Mouse (Mus musculus) CH12.LX (cell line): ENCODE results near the gene Slc15a5. TPM values are rescaled to one million over a fixed set of nuclear protein-coding genes. Genes with fewer than 3 reads are reported as not detected.

Experiments
- DNase-seq: peaks from one replicate; pipeline ENCODE4 v3.0.0-alpha.2; 2013; ENCODE audit errors: extremely low read depth
- H3K27ac ChIP-seq: 2 replicates; pipeline ENCODE4 v1.5.1; 2012; ENCODE audit warnings: low read depth, mild to moderate bottlenecking, control low read depth, moderate library complexity; ENCODE audit not compliant: insufficient read depth
- H3K27me3 ChIP-seq: replicated peaks from 2 replicates; pipeline ENCODE3; 2012; ENCODE audit warnings: inconsistent platforms
- H3K36me3 ChIP-seq, 2 experiments: replicated peaks in 1 of 2; 2 replicates each; pipeline versions ENCODE3 to v1.6.1; 2012; ENCODE audit warnings: inconsistent platforms in 1 of 2, low read length in 1 of 2, mild to moderate bottlenecking in 1 of 2, mixed read lengths in 1 of 2, moderate library complexity in 1 of 2; ENCODE audit not compliant: control insufficient read depth in 1 of 2, insufficient read depth in 1 of 2
- H3K4me1 ChIP-seq, 2 experiments: 2 replicates each; pipeline ENCODE4 v1.6.1; 2012; ENCODE audit warnings: inconsistent platforms in 1 of 2, moderate library complexity in 1 of 2; ENCODE audit not compliant: insufficient read depth in 2 of 2, control insufficient read depth in 1 of 2
- H3K4me2 ChIP-seq: 2 replicates; pipeline ENCODE4 v1.6.1; 2012; ENCODE audit warnings: low read depth, mild to moderate bottlenecking, control low read depth; ENCODE audit not compliant: poor library complexity, insufficient read depth, severe bottlenecking
- H3K4me3 ChIP-seq, 3 experiments: fragments of 150-350 bp in 1 of 3; sonication (generic) in 1 of 3; replicated peaks in 1 of 3; 2 replicates each; pipeline versions ENCODE3 to v1.5.1; 2011 to 2012; ENCODE audit warnings: low read depth in 2 of 3, low read length in 2 of 3, mild to moderate bottlenecking in 2 of 3, moderate library complexity in 2 of 3, control low read depth in 1 of 3, improper control_type of control experiment in 1 of 3, inconsistent platforms in 1 of 3, mixed read lengths in 1 of 3; ENCODE audit not compliant: poor library complexity in 1 of 3
- H3K79me2 ChIP-seq: replicated peaks from 2 replicates; pipeline ENCODE4 v1.6.1; 2012; ENCODE audit warnings: mild to moderate bottlenecking, moderate library complexity; ENCODE audit not compliant: control insufficient read depth, poor library complexity, insufficient read depth, severe bottlenecking; ENCODE audit errors: extremely low read depth
- H3K9ac ChIP-seq: 2 replicates; pipeline ENCODE4 v1.6.1; 2012; ENCODE audit warnings: low read depth, mild to moderate bottlenecking, control low read depth, moderate library complexity; ENCODE audit not compliant: insufficient read depth
- H3K9me3 ChIP-seq: replicated peaks from 2 replicates; pipeline ENCODE3; 2012; ENCODE audit warnings: low read length, inconsistent platforms, mixed read lengths
- CHD2 ChIP-seq: IDR thresholded peaks from 2 replicates; pipeline ENCODE4 v1.6.1; 2011; ENCODE audit warnings: low read length, improper control_type of control experiment
- E2F4 ChIP-seq: IDR thresholded peaks from 2 replicates; pipeline ENCODE4 v1.6.1; 2011; ENCODE audit warnings: low read depth, low read length, improper control_type of control experiment; ENCODE audit not compliant: insufficient replicate concordance
- ELF1 ChIP-seq: IDR thresholded peaks from 2 replicates; pipeline ENCODE4 v1.6.1; 2014; ENCODE audit warnings: low read depth, mild to moderate bottlenecking, inconsistent platforms, low read length, improper control_type of control experiment
- EP300 ChIP-seq: IDR thresholded peaks from 2 replicates; pipeline ENCODE4 v1.6.1; 2011; ENCODE audit warnings: low read length, improper control_type of control experiment
- HCFC1 ChIP-seq: IDR thresholded peaks from 2 replicates; pipeline ENCODE4 v1.6.1; 2012; ENCODE audit warnings: low read depth, mild to moderate bottlenecking, inconsistent platforms, low read length, improper control_type of control experiment
- JUN ChIP-seq: IDR thresholded peaks from 2 replicates; pipeline ENCODE4 v1.6.1; 2011; ENCODE audit warnings: low read depth, mild to moderate bottlenecking, low read length, improper control_type of control experiment, moderate library complexity; ENCODE audit not compliant: insufficient read depth
- JUND ChIP-seq: conservative IDR thresholded peaks from 2 replicates; pipeline ENCODE4 v1.6.1; 2011; ENCODE audit warnings: low read depth, low read length, improper control_type of control experiment
- KAT2A ChIP-seq: IDR thresholded peaks from 2 replicates; pipeline ENCODE4 v1.6.1; 2012; ENCODE audit warnings: low read length, improper control_type of control experiment, inconsistent platforms; ENCODE audit not compliant: insufficient replicate concordance
- MAX ChIP-seq: IDR thresholded peaks from 2 replicates; pipeline ENCODE4 v1.6.1; 2011; ENCODE audit warnings: low read length, improper control_type of control experiment
- MAZ ChIP-seq: IDR thresholded peaks from 2 replicates; pipeline ENCODE4 v1.6.1; 2012; ENCODE audit warnings: low read depth, mild to moderate bottlenecking, inconsistent platforms, low read length, improper control_type of control experiment, moderate library complexity
- MYC ChIP-seq: IDR thresholded peaks from 2 replicates; pipeline ENCODE4 v1.6.1; 2011; ENCODE audit warnings: low read depth, mild to moderate bottlenecking, improper control_type of control experiment, low read length
- NELFE ChIP-seq: IDR thresholded peaks from 2 replicates; pipeline ENCODE4 v1.6.1; 2011; ENCODE audit warnings: low read depth, low read length, improper control_type of control experiment
- PAX5 ChIP-seq: IDR thresholded peaks from 2 replicates; pipeline ENCODE4 v1.6.1; 2012; ENCODE audit warnings: low read length, inconsistent platforms, mixed read lengths
- POLR2AphosphoS2 ChIP-seq: IDR thresholded peaks from 2 replicates; pipeline ENCODE4 v1.6.1; 2011; ENCODE audit warnings: low read depth, low read length, improper control_type of control experiment
- RAD21 ChIP-seq: IDR thresholded peaks from 2 replicates; pipeline ENCODE4 v1.6.1; 2011; ENCODE audit warnings: low read depth, mild to moderate bottlenecking, low read length, improper control_type of control experiment, moderate library complexity
- RCOR1 ChIP-seq: conservative IDR thresholded peaks from 2 replicates; pipeline ENCODE4 v1.6.1; 2012; ENCODE audit warnings: low read depth, mild to moderate bottlenecking, inconsistent platforms, low read length, improper control_type of control experiment
- SIN3A ChIP-seq: IDR thresholded peaks from 2 replicates; pipeline ENCODE4 v1.6.1; 2012; ENCODE audit warnings: low read length, improper control_type of control experiment, inconsistent platforms
- TBP ChIP-seq: conservative IDR thresholded peaks from 2 replicates; pipeline ENCODE4 v1.6.1; 2011; ENCODE audit warnings: low read depth, low read length, improper control_type of control experiment
- TCF12 ChIP-seq: IDR thresholded peaks from 2 replicates; pipeline ENCODE4 v1.6.1; 2014; ENCODE audit warnings: low read depth, mild to moderate bottlenecking, inconsistent platforms, low read length, improper control_type of control experiment
- UBTF ChIP-seq: IDR thresholded peaks from 2 replicates; pipeline ENCODE4 v1.6.1; 2012; ENCODE audit warnings: low read depth, mild to moderate bottlenecking, inconsistent platforms, low read length, improper control_type of control experiment, moderate library complexity
- USF1 ChIP-seq: IDR thresholded peaks from 2 replicates; pipeline ENCODE4 v1.6.1; 2014; ENCODE audit warnings: low read depth, mild to moderate bottlenecking, inconsistent platforms, low read length, improper control_type of control experiment
- ZC3H11A ChIP-seq: IDR thresholded peaks from 2 replicates; pipeline ENCODE4 v1.6.1; 2012; ENCODE audit warnings: low read depth, mild to moderate bottlenecking, inconsistent platforms, low read length, improper control_type of control experiment
- ZMIZ1 ChIP-seq: IDR thresholded peaks from 2 replicates; pipeline ENCODE4 v1.6.1; 2012; ENCODE audit warnings: low read depth, mild to moderate bottlenecking, inconsistent platforms, low read length, improper control_type of control experiment
- ZNF384 ChIP-seq: IDR thresholded peaks from 2 replicates; pipeline ENCODE4 v1.6.1; 2012; ENCODE audit warnings: low read depth, low read length, improper control_type of control experiment, inconsistent platforms
- dilution Hi-C: fragments of 300-500 bp; cut with MboI; formaldehyde crosslinking; loops from 2 replicates; pipeline ENCODE4 v1.14.3; 2020; ENCODE audit warnings: low sequenced_read_pairs; ENCODE audit not compliant: extremely low pct_unique_long_range_greater_than_20kb, extremely low pct_ligation_motif_present
- in situ Hi-C: fragments of 300-500 bp; cut with MboI; formaldehyde crosslinking; loops from 3 replicates; pipeline ENCODE4 v1.14.3; 2019; ENCODE audit warnings: low sequenced_read_pairs, low pct_ligation_motif_present, low pct_unique_long_range_greater_than_20kb, mixed read lengths
- polyA plus RNA-seq: library from polyadenylated mRNA; unstranded; fragments of >175 nt; gene quantifications from 2 replicates; pipeline ENCODE4 v1.2.1, GENCODE M21; 2012; ENCODE audit warnings: low read depth; ENCODE audit not compliant: insufficient read length
- total RNA-seq, 2 experiments: library from RNA; depleted of rRNA; stranded (reverse); fragments of 300-350 nt in 1 of 2; fragments of >200 nt in 1 of 2; gene quantifications; 2 replicates each; pipeline ENCODE4 v1.2.3; 2012 to 2014

The Slc15a5 gene
- total RNA-seq (2012; rRNA removed) (not detected in 2 replicates), total RNA-seq (2014; rRNA removed) (not detected in 2 replicates), polyA plus RNA-seq (not detected in 2 replicates)

DNA sequence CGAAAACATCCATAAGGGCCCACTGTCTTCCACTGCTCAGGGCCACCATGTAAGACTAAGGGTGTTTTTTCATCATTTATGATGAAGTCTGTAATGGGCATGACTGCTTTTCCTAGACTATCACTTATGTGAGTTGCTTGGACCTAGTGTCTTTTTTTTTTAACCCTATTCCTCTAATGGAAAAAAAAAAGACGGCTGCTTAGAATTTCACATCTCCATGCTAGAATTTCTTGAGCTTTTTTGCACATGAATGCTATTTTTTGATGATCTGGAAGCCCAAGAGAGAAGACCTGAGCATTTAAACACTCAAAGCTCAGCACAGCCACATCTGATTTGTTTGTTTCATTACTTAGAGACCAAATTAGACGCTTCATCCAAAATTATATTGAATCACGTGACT lies at the start of gene Slc15a5:
Gene Slc15a5, minus strand, starts transcription at position 101 of the 400 bp plus-strand sequence.
- DNase-seq: no peak
- no peak within 1 kb of the TSS for H3K4me2 ChIP-seq
- TF ChIP-seq ZNF384 (no peak), PAX5 (no peak), JUN (no peak), CHD2 (no peak), MYC (no peak), ELF1 (no peak), USF1 (no peak), TCF12 (no peak), POLR2AphosphoS2 (no peak), MAX (no peak), ZMIZ1 (no peak), KAT2A (no peak), JUND (no peak), SIN3A (no peak), ZC3H11A (no peak), UBTF (no peak), NELFE (no peak), EP300 (no peak), RAD21 (no peak)
- H3K9ac ChIP-seq: no peak within 1 kb of the TSS
- dilution Hi-C loops: no loop called here
- no peaks in the 10 kb centered on the region for H3K36me3 ChIP-seq
- no peaks in the 10 kb centered on the region for H3K27me3 ChIP-seq
- no peaks in the 10 kb centered on the region for H3K79me2 ChIP-seq
- in situ Hi-C loops: no loop called here
- H3K27ac ChIP-seq: no peak within 1 kb of the TSS
- H3K9me3 ChIP-seq: peaks cover 60% of the 10 kb centered on the region
- no peak within 1 kb of the TSS for H3K4me3 ChIP-seq
- H3K4me1 ChIP-seq: no peaks in the 10 kb centered on the region

DNA sequence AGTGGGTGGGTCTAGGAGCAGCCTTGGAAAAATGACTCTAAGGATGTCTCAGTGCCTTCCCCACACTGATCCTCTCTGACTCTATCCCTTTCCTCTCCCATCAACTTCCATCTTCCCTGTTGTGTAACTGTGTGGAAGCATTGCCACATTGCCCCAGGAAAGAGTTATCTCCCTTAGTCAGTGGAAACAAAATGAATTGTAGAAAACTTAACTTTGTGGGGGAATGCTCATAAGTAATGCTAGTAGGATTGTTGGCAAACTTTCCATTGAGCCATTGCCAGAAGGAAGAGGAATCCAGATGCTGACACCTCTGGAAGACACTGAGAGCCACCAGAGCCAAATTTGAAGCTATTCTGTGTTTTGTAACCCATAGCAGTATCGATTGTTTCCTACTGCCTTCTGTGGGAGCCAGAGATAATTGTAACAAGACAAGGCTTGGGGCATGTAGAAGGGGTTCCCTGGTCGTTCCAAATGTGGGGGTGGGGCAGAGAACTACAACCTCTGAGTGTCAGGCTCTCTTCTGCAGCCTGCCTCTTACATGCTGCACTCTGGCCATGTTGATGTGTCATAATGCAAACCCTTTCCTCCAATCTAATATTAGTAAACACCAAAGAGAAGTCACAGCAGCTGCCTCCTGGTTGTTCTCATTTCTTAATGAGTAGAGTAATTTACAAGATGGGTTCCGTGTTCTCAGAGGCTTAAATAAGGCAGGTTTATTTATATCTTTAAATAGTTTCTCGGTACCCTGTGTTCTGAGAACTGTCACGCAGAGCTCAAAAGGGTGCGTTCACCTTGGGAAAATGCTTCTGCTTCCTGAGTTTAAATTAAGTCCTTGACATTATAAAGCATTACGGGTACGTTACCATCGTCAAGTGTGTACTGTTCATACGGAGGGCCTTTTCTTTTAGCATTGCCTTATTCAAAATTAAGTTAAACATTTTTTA lies 48.9 kb upstream of the Slc15a5 start:
- Histone ChIP-seq H3K36me3 (no peaks in the 10 kb centered on the region), H3K27me3 (no peaks in the 10 kb centered on the region), H3K9ac (no peak overlapping the region), H3K27ac (no peak overlapping the region), H3K79me2 (no peaks in the 10 kb centered on the region), H3K4me3 (no peak overlapping the region), H3K4me1 (no peaks in the 10 kb centered on the region), H3K9me3 (peaks cover 42% of the 10 kb centered on the region), H3K4me2 (no peak overlapping the region)
- TF ChIP-seq RCOR1 (no peak), USF1 (no peak), E2F4 (no peak), JUND (no peak), TCF12 (no peak), TBP (no peak), MAX (no peak), PAX5 (no peak), HCFC1 (no peak), MAZ (no peak)
- dilution Hi-C loops (no loop called here), in situ Hi-C loops (no loop called here)
- DNase-seq: no peak
